Mouse (Mus musculus) embryonic facial prominence, embryonic 12.5 days (tissue): ENCODE results near the gene Mmp15. TPM values are rescaled to one million over a fixed set of nuclear protein-coding genes. Genes with fewer than 3 reads are reported as not detected.

Experiments used
- ATAC-seq: fragments of 200-750 bp; cut with Nextera tagmentation; 2 replicates; pipeline ENCODE4 v1.8.0; 2017; ENCODE audit not compliant: insufficient number of reproducible peaks, insufficient read depth, low FRiP score, low TSS enrichment
- H3K27ac ChIP-seq: fragments of 300-500 bp; sonication (generic); 2 replicates; pipeline ENCODE4 v1.5.1; 2016; ENCODE audit warnings: mild to moderate bottlenecking
- H3K27me3 ChIP-seq: fragments of 300-500 bp; sonication (generic); 2 replicates; pipeline ENCODE4 v1.6.1; 2016; ENCODE audit warnings: mild to moderate bottlenecking, moderate library complexity
- H3K36me3 ChIP-seq: fragments of 300-500 bp; sonication (generic); 2 replicates; pipeline ENCODE4 v1.6.1; 2016; ENCODE audit warnings: mild to moderate bottlenecking
- H3K4me1 ChIP-seq: fragments of 300-500 bp; sonication (generic); 2 replicates; pipeline ENCODE4 v1.6.1; 2016
- H3K4me2 ChIP-seq: fragments of 300-500 bp; sonication (generic); replicated peaks from 2 replicates; pipeline ENCODE4 v1.6.1; 2016; ENCODE audit warnings: mild to moderate bottlenecking, moderate library complexity
- H3K4me3 ChIP-seq: fragments of 300-500 bp; sonication (generic); 2 replicates; pipeline ENCODE4 v1.5.1; 2016; ENCODE audit warnings: mild to moderate bottlenecking
- H3K9ac ChIP-seq: fragments of 300-500 bp; sonication (generic); 2 replicates; pipeline ENCODE4 v1.6.1; 2016; ENCODE audit warnings: mild to moderate bottlenecking, moderate library complexity
- H3K9me3 ChIP-seq: fragments of 300-500 bp; sonication (generic); 2 replicates; pipeline ENCODE4 v1.6.1; 2016; ENCODE audit warnings: mild to moderate bottlenecking, moderate library complexity
- WGBS: fragments of 180-500 bp; shearing (Covaris S2); methylation state at CpG from one replicate; pipeline ENCODE4 v1.1.7; 2016; 5-methylcytosine and 5-hydroxymethylcytosine counted together
- polyA plus RNA-seq: library from polyadenylated mRNA; unstranded; fragments of >200 nt; fragmentation: Nextera tagmentation; extraction: Ambion mirVana; gene quantifications from 2 replicates; pipeline ENCODE4 v1.2.1, GENCODE M21; 2016

The Mmp15 gene
- polyA plus RNA-seq, 1 experiment from 2014 or later = 17.6 TPM

GRCm38 (mm10) chr8:95409518-95409917, 57.5 kb downstream of the Mmp15 start:
- H3K4me2 ChIP-seq = no peak overlapping the region
- ATAC-seq = 0 out of 2 replicates have a peak, but pooled peaks have one; percentile 28
- H3K9me3 ChIP-seq = no peaks in the 10 kb centered on the region
- H3K27ac ChIP-seq = no peak overlapping the region
- H3K9ac ChIP-seq = no peak overlapping the region
- H3K4me1 ChIP-seq = peaks cover 3% of the 10 kb centered on the region; the same call in 1 of the 2 replicates
- 79% methylated on average over 5 of the region's 5 CpGs for WGBS
- H3K4me3 ChIP-seq = no peak overlapping the region
- no peaks in the 10 kb centered on the region for H3K36me3 ChIP-seq
- H3K27me3 ChIP-seq = no peaks in the 10 kb centered on the region

DNA sequence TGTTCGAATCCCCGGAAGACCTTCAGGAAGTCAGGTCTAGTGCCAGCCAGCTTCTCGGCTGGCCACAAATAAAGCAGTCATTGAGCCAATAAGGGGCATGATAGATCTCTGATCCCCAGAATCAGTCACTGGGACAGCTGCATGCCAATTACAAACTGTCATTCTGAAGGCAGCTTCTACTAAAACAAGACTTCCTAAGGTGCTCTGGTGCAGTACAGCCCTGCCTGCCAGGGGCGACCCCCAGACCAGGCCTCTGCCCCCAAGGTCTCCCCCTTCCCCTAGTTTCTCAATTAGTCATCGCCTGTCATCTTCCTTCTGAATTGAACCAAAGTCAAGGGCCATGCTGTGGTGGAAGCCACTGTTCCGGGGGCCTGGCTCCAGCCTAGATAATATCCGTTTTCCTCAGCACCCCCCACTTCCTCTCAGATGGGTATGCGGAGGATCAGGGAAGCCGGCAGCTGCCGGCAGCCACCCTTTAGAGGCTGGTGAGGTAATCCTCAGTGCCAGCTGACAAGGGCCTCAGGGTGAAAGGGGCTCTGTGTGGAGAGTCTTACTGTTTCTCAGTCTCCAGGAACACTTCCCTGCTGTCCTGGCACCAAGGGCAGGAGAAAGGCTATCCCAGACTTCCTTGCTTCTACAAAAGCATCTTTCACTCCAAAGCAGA, 59.4 kb downstream of the Mmp15 start:
- Histone ChIP-seq H3K4me3 (no peak overlapping the region), H3K9ac (peak overlapping the region; percentile 33; the same call in 1 of the 2 replicates), H3K4me2 (no peak overlapping the region), H3K9me3 (no peaks in the 10 kb centered on the region), H3K27ac (no peak overlapping the region), H3K27me3 (no peaks in the 10 kb centered on the region), H3K36me3 (no peaks in the 10 kb centered on the region), H3K4me1 (peaks cover 3% of the 10 kb centered on the region; the same call in 1 of the 2 replicates)
- ATAC-seq = peak; percentile 35; the same call in 1 of the 2 replicates
- WGBS = 33% methylated on average over 10 of the region's 10 CpGs

DNA sequence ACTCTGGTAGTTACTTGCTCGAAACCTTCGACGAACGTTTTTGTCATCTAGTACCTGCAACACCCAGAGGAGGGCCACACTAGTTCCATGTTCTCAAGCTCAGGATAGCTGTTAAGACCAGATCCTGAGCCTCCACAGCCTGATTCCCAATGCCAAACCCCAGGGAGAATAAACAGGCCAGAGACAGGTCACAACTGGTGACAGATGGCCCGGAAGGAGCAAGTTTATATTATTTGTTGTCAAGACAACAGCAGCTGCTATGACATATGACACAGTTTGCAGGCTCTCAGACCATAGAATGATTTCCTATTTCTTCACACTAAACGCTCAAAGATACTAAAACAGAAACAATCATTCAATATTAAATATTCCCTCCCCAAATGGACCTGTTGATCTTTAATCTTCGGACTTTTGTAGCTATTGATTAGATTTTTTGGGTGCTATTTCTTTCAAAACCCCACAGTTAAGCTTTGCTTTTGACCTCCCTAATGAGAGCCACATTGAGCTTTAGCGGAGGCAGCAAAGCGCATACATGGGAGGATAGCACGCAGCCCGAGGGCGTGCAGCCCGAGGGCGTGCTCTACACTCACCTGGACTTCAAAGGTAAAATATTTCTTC, 70.2 kb downstream of the Mmp15 start:
- no peak overlapping the region for H3K9ac ChIP-seq
- no peaks in the 10 kb centered on the region for H3K27me3 ChIP-seq
- no peaks in the 10 kb centered on the region for H3K9me3 ChIP-seq
- no peak overlapping the region for H3K4me3 ChIP-seq
- H3K36me3 ChIP-seq = peaks cover 44% of the 10 kb centered on the region
- no peak overlapping the region for H3K4me2 ChIP-seq
- no peak for ATAC-seq
- no peak overlapping the region for H3K27ac ChIP-seq
- H3K4me1 ChIP-seq = peaks cover 8% of the 10 kb centered on the region; the same call in 1 of the 2 replicates
- WGBS = 89% methylated on average over 14 of the region's 14 CpGs

Other genes starting within 250 kb of the Mmp15 start
- gene Kifc3, start 149.5 kb upstream of the Mmp15 start, polyA plus RNA-seq = 11.7 and 15.1 TPM in 2 replicates
- 0.13 and 0.17 TPM in 2 replicates for gene Cngb1, start 45.7 kb upstream of the Mmp15 start, polyA plus RNA-seq
- 0.99 TPM in 1 of 2 replicates, not detected in the other for gene Tepp, start 41.7 kb upstream of the Mmp15 start, polyA plus RNA-seq
- 14.2 and 14.4 TPM in 2 replicates for gene Zfp319, start 20.3 kb upstream of the Mmp15 start, polyA plus RNA-seq
- gene Usb1, start 20.0 kb upstream of the Mmp15 start, polyA plus RNA-seq = 44.8 and 48.2 TPM in 2 replicates
- gene Cfap20, start 82.6 kb downstream of the Mmp15 start, polyA plus RNA-seq = 148 and 152 TPM in 2 replicates
- gene Csnk2a2, start 137.8 kb downstream of the Mmp15 start, polyA plus RNA-seq = 12.2 and 12.9 TPM in 2 replicates
- 0.20 and 0.29 TPM in 2 replicates for gene Ccdc113, start 181.8 kb downstream of the Mmp15 start, polyA plus RNA-seq
- not detected in 2 replicates for gene Prss54, start 224.1 kb downstream of the Mmp15 start, polyA plus RNA-seq